Comparison of ENCODE assay signal across 11 mouse cellular contexts in genomic region chr3:131480659-131481058, GRCm38 (mm10). TPM values are rescaled to one million over a fixed set of nuclear protein-coding genes. Genes with fewer than 3 reads are reported as not detected.
DNase-seq lines count a peak whose midpoint lies in the region; ATAC-seq and TF ChIP-seq lines count a peak whose summit lies in the region.
"Had no signal": no experiment of that assay in that cellular context is flagged by ENCODE, and none has a peak within 500 bp of the region (broad histone marks: within the 10 kb centered on the region; RNA-seq: fewer than 3 reads in every experiment).

No protein-coding gene starts in this region.

- no peak for DNase-seq in heart, adult 2 months
- no peak for DNase-seq in heart, adult 9 months (ENCODE audit: low spot score in 2 of 2)
- no peak for DNase-seq in lung, embryonic 14.5 days
- DNase-seq in lung, postnatal 36 days: no peak
- peak; percentile 7 for DNase-seq in naive thymus-derived CD4-positive, alpha-beta T cell, adult 2 months (ENCODE audit: low read depth)
- DNase-seq in gastrocnemius, adult 8-10 months (ENCODE audit: low spot score in 2 of 2): no peak
- no peak for DNase-seq in midbrain, embryonic 14.5 days
- DNase-seq: cerebellum, postnatal 10 days had no signal

- no peak overlapping the region for H3K4me3 ChIP-seq in heart, adult 2 months
- H3K4me3 ChIP-seq in lung, embryonic 14.5 days (ENCODE audit: low read depth, low read length): no peak overlapping the region
- no peak overlapping the region for H3K4me3 ChIP-seq in ES-Bruce4 (ENCODE audit: low read depth, low read length)
- no peak overlapping the region for H3K4me3 ChIP-seq in midbrain, embryonic 14.5 days (replicated peaks; ENCODE audit: low read depth, low read length)
- H3K4me3 ChIP-seq: midbrain, embryonic 13.5 days; neural tube, embryonic 13.5 days had no signal

- no peak for ATAC-seq in lung, embryonic 14.5 days (ENCODE audit: insufficient read depth)
- ATAC-seq in midbrain, embryonic 14.5 days (ENCODE audit: low FRiP score, low TSS enrichment): no peak
- ATAC-seq: midbrain, embryonic 13.5 days had no signal

- H3K9ac ChIP-seq in heart, adult 2 months (ENCODE audit: low read depth, low read length): no peak overlapping the region
- H3K9ac ChIP-seq in lung, embryonic 14.5 days: no peak overlapping the region
- H3K9ac ChIP-seq in ES-Bruce4 (ENCODE audit: low read depth, poor library complexity, severe bottlenecking): no peak overlapping the region
- no peak overlapping the region for H3K9ac ChIP-seq in midbrain, embryonic 14.5 days (replicated peaks; ENCODE audit: low read length)
- H3K9ac ChIP-seq: midbrain, embryonic 13.5 days; neural tube, embryonic 13.5 days had no signal

- H3K4me1 ChIP-seq in heart, adult 2 months (ENCODE audit: control insufficient read depth, insufficient read depth, low read length): no peaks in the 10 kb centered on the region
- H3K4me1 ChIP-seq in lung, embryonic 14.5 days (ENCODE audit: insufficient read depth): no peaks in the 10 kb centered on the region
- H3K4me1 ChIP-seq in ES-Bruce4 (ENCODE audit: control insufficient read depth, insufficient read depth, low read length): no peaks in the 10 kb centered on the region
- H3K4me1 ChIP-seq in midbrain, embryonic 14.5 days (ENCODE audit: control insufficient read depth, insufficient read depth, low read length): 0 out of 2 replicates have a peak, but pooled peaks cover 2% of the 10 kb centered on the region

- H3K9me3 ChIP-seq in lung, embryonic 14.5 days (ENCODE audit: low read depth, low read length): no peaks in the 10 kb centered on the region
- no peaks in the 10 kb centered on the region for H3K9me3 ChIP-seq in ES-Bruce4 (replicated peaks; ENCODE audit: control insufficient read depth, insufficient read depth, low read length, poor library complexity, severe bottlenecking)
- H3K9me3 ChIP-seq in midbrain, embryonic 14.5 days (ENCODE audit: control insufficient read depth, low read length): no peaks in the 10 kb centered on the region
- H3K9me3 ChIP-seq: midbrain, embryonic 13.5 days; neural tube, embryonic 13.5 days had no signal

- TF ChIP-seq POLR2A in heart, adult 2 months (IDR thresholded peaks at IDR 0.05; ENCODE audit: insufficient read depth, low read depth, low read length): no peak
- TF ChIP-seq POLR2A in ES-Bruce4 (IDR thresholded peaks at IDR 0.05; ENCODE audit: insufficient read depth, low read length): no peak

- H3K4me2 ChIP-seq in lung, embryonic 14.5 days: no peak overlapping the region
- no peak overlapping the region for H3K4me2 ChIP-seq in midbrain, embryonic 14.5 days (ENCODE audit: low read length)
- H3K4me2 ChIP-seq: midbrain, embryonic 13.5 days; neural tube, embryonic 13.5 days had no signal

- no peaks in the 10 kb centered on the region for H3K36me3 ChIP-seq in heart, adult 2 months (ENCODE audit: control insufficient read depth, insufficient read depth, low read length)
- H3K36me3 ChIP-seq in lung, embryonic 14.5 days (ENCODE audit: insufficient read depth): no peaks in the 10 kb centered on the region
- H3K36me3 ChIP-seq in ES-Bruce4 (ENCODE audit: control insufficient read depth, insufficient read depth, low read length, poor library complexity, severe bottlenecking): no peaks in the 10 kb centered on the region
- H3K36me3 ChIP-seq in midbrain, embryonic 14.5 days (ENCODE audit: control insufficient read depth, insufficient read depth, low read length): no peaks in the 10 kb centered on the region
- H3K36me3 ChIP-seq: midbrain, embryonic 13.5 days; neural tube, embryonic 13.5 days had no signal

- H3K79me2 ChIP-seq in heart, adult 2 months (replicated peaks; ENCODE audit: control insufficient read depth, insufficient read depth, low read length): no peaks in the 10 kb centered on the region

- H3K27ac ChIP-seq in heart, adult 2 months: no peak overlapping the region
- H3K27ac ChIP-seq in lung, embryonic 14.5 days (ENCODE audit: low read depth): no peak overlapping the region
- no peak overlapping the region for H3K27ac ChIP-seq in ES-Bruce4 (ENCODE audit: insufficient read depth, low read length)
- no peak overlapping the region for H3K27ac ChIP-seq in midbrain, embryonic 14.5 days (replicated peaks; ENCODE audit: low read depth, low read length)
- H3K27ac ChIP-seq: midbrain, embryonic 13.5 days; neural tube, embryonic 13.5 days had no signal

- peak; percentile 45 for TF ChIP-seq CTCF in heart, adult 2 months (IDR thresholded peaks at IDR 0.05)
- peak; percentile 44 for TF ChIP-seq CTCF in lung, embryonic 14.5 days (IDR thresholded peaks at IDR 0.05; ENCODE audit: low read depth)
- peak; percentile 67 for TF ChIP-seq CTCF in ES-Bruce4 (IDR thresholded peaks at IDR 0.05; ENCODE audit: low read depth, low read length)

- intact Hi-C loops in heart, adult 2 months (cut with DNase I): no loop called here

- TF ChIP-seq EP300 in heart, adult 2 months (IDR thresholded peaks at IDR 0.05; ENCODE audit: insufficient read depth, low read depth, low read length): no peak
- TF ChIP-seq EP300 in ES-Bruce4 (IDR thresholded peaks at IDR 0.05; ENCODE audit: insufficient read depth, low read depth, low read length): no peak

- H3K27me3 ChIP-seq in heart, adult 2 months (ENCODE audit: control insufficient read depth, insufficient read depth, low read length): no peaks in the 10 kb centered on the region
- no peaks in the 10 kb centered on the region for H3K27me3 ChIP-seq in lung, embryonic 14.5 days (ENCODE audit: insufficient read depth, low read length)
- no peaks in the 10 kb centered on the region for H3K27me3 ChIP-seq in ES-Bruce4 (ENCODE audit: control insufficient read depth, insufficient read depth, low read length, poor library complexity, severe bottlenecking)
- no peaks in the 10 kb centered on the region for H3K27me3 ChIP-seq in midbrain, embryonic 14.5 days (ENCODE audit: control insufficient read depth, insufficient read depth, low read length)
- H3K27me3 ChIP-seq: midbrain, embryonic 13.5 days had no signal

- WGBS in heart, adult 2 months: 62% methylated on average over 3 of the region's 3 CpGs
- 57% methylated on average over 3 of the region's 3 CpGs for WGBS in lung, embryonic 14.5 days
- 63% methylated on average over 3 of the region's 3 CpGs for WGBS in midbrain, embryonic 14.5 days

RNA-seq across cellular contexts. Expression of gene Sgms2, which starts 10.6 kb away (rescaled TPM):
- total RNA-seq in heart, adult 2 months (2021): 1 to 10 TPM; 1.4 to 2.5 TPM
- 0.92 and 0.97 TPM in 2 replicates for polyA plus RNA-seq in heart, adult 2 months (2012; rRNA removed)
- polyA plus RNA-seq in lung, embryonic 14.5 days (2014; fragmentation: Nextera tagmentation; extraction: Ambion mirVana): 2.1 and 3.1 TPM in 2 replicates
- 2.2 and 3.5 TPM in 2 replicates for polyA plus RNA-seq in ES-Bruce4 (2011; ENCODE audit: insufficient read depth, insufficient read length, low read depth, missing spikeins)
- total RNA-seq in gastrocnemius, adult 8-10 months (2022): 1 to 10 TPM; 1.0 to 2.3 (median 2.1) TPM
- polyA plus RNA-seq in midbrain, embryonic 14.5 days (2014; fragmentation: Nextera tagmentation; extraction: Ambion mirVana): 0.50 and 0.93 TPM in 2 replicates
